Mouse (Mus musculus) megakaryocyte, embryonic 14.5 days (primary cell): ENCODE measurements at regions not wholly inside any gene's neighbourhood (a gene's known extent, or its start where the extent isn't known, plus 50 kb on each side); places are given as distances from the start of the nearest gene placed in this dataset.

ENCODE experiments used
- H3K27me3 ChIP-seq: replicated peaks from 2 replicates; pipeline ENCODE3; 2012; ENCODE audit warnings: inconsistent platforms
- H3K36me3 ChIP-seq: replicated peaks from 2 replicates; pipeline ENCODE3; 2012; ENCODE audit warnings: low read length, inconsistent platforms, mixed read lengths
- H3K4me1 ChIP-seq: 2 replicates; pipeline ENCODE4 v1.6.1; 2012; ENCODE audit warnings: inconsistent platforms
- H3K4me3 ChIP-seq: replicated peaks from 2 replicates; pipeline ENCODE3; 2012; ENCODE audit warnings: moderate library complexity, mild to moderate bottlenecking, inconsistent platforms
- H3K9me3 ChIP-seq: 2 replicates; pipeline ENCODE4 v1.6.1; 2012; ENCODE audit warnings: inconsistent platforms
- FLI1 ChIP-seq: IDR thresholded peaks from 2 replicates; pipeline ENCODE4 v1.6.1; 2012; ENCODE audit warnings: low read length, inconsistent platforms, mixed read lengths
- GATA1 ChIP-seq: IDR thresholded peaks from 3 replicates; pipeline ENCODE4 v1.6.1; 2012; ENCODE audit warnings: mixed read lengths, low read length, inconsistent platforms, borderline replicate concordance

GRCm38 (mm10) chr12:118455609-118456008 is 154.4 kb upstream of the Sp4 start:
- no peak overlapping the region for H3K4me3 ChIP-seq
- H3K9me3 ChIP-seq: peaks cover 8% of the 10 kb centered on the region
- H3K4me1 ChIP-seq: peaks cover 16% of the 10 kb centered on the region
- peaks cover 23% of the 10 kb centered on the region for H3K27me3 ChIP-seq
- TF ChIP-seq GATA1 (no peak), FLI1 (no peak)
- H3K36me3 ChIP-seq: no peaks in the 10 kb centered on the region

- peaks cover 19% of the 10 kb centered on the region for H3K4me1 ChIP-seq
- H3K27me3 ChIP-seq: peaks cover 2% of the 10 kb centered on the region
- peaks cover 4% of the 10 kb centered on the region; the same call in 1 of the 2 replicates for H3K9me3 ChIP-seq
- no peak overlapping the region for H3K4me3 ChIP-seq
- no peaks in the 10 kb centered on the region for H3K36me3 ChIP-seq
- TF ChIP-seq FLI1 (no peak), GATA1 (no peak)
Measured at GRCm38 (mm10) chr12:118439626-118440025, 138.4 kb upstream of the Sp4 start.

GRCm38 (mm10) chr12:118438882-118439281 is 137.6 kb upstream of the Sp4 start:
- H3K27me3 ChIP-seq: peaks cover 2% of the 10 kb centered on the region
- peaks cover 24% of the 10 kb centered on the region for H3K4me1 ChIP-seq
- peaks cover 4% of the 10 kb centered on the region; the same call in 1 of the 2 replicates for H3K9me3 ChIP-seq
- H3K4me3 ChIP-seq: no peak overlapping the region
- H3K36me3 ChIP-seq: no peaks in the 10 kb centered on the region
- TF ChIP-seq FLI1 (no peak), GATA1 (no peak; the same call in 2 of the 3 replicates)

GRCm38 (mm10) chr12:118432703-118433102 is 131.5 kb upstream of the Sp4 start:
- no peaks in the 10 kb centered on the region for H3K27me3 ChIP-seq
- no peaks in the 10 kb centered on the region for H3K36me3 ChIP-seq
- peaks cover 4% of the 10 kb centered on the region; the same call in 1 of the 2 replicates for H3K9me3 ChIP-seq
- peaks cover 19% of the 10 kb centered on the region for H3K4me1 ChIP-seq
- TF ChIP-seq GATA1 (no peak), FLI1 (no peak)
- H3K4me3 ChIP-seq: no peak overlapping the region

- TF ChIP-seq FLI1 (no peak), GATA1 (no peak)
- no peaks in the 10 kb centered on the region for H3K36me3 ChIP-seq
- no peak overlapping the region for H3K4me3 ChIP-seq
- H3K9me3 ChIP-seq: no peaks in the 10 kb centered on the region
- peaks cover 12% of the 10 kb centered on the region for H3K4me1 ChIP-seq
- no peaks in the 10 kb centered on the region for H3K27me3 ChIP-seq
Measured at GRCm38 (mm10) chr12:118428384-118428783, 127.1 kb upstream of the Sp4 start.

GRCm38 (mm10) chr12:118415956-118416355 is 114.7 kb upstream of the Sp4 start:
- no peaks in the 10 kb centered on the region for H3K4me1 ChIP-seq
- H3K4me3 ChIP-seq: no peak overlapping the region
- H3K27me3 ChIP-seq: peaks cover 14% of the 10 kb centered on the region
- no peaks in the 10 kb centered on the region for H3K36me3 ChIP-seq
- no peak for TF ChIP-seq FLI1
- TF ChIP-seq GATA1: no peak
- peaks cover 11% of the 10 kb centered on the region for H3K9me3 ChIP-seq

GRCm38 (mm10) chr12:118411767-118412430 is 110.7 kb upstream of the Sp4 start:
- TF ChIP-seq GATA1 (no peak), FLI1 (no peak)
- no peaks in the 10 kb centered on the region; the same call in 1 of the 2 replicates for H3K4me1 ChIP-seq
- no peaks in the 10 kb centered on the region for H3K36me3 ChIP-seq
- H3K4me3 ChIP-seq: no peak overlapping the region
- H3K9me3 ChIP-seq: peaks cover 8% of the 10 kb centered on the region; the same call in 1 of the 2 replicates
- peaks cover 14% of the 10 kb centered on the region for H3K27me3 ChIP-seq

GRCm38 (mm10) chr12:118410917-118411316 is 109.7 kb upstream of the Sp4 start:
- Histone ChIP-seq H3K27me3 (peaks cover 14% of the 10 kb centered on the region), H3K4me3 (no peak overlapping the region), H3K9me3 (peaks cover 8% of the 10 kb centered on the region; the same call in 1 of the 2 replicates), H3K36me3 (no peaks in the 10 kb centered on the region), H3K4me1 (no peaks in the 10 kb centered on the region; the same call in 1 of the 2 replicates)
- TF ChIP-seq FLI1 (no peak), GATA1 (no peak)

- Histone ChIP-seq H3K27me3 (no peaks in the 10 kb centered on the region), H3K36me3 (no peaks in the 10 kb centered on the region), H3K9me3 (peaks cover 5% of the 10 kb centered on the region; the same call in 1 of the 2 replicates), H3K4me1 (peaks cover 21% of the 10 kb centered on the region), H3K4me3 (no peak overlapping the region)
- TF ChIP-seq GATA1 (no peak), FLI1 (no peak)
Measured at GRCm38 (mm10) chr12:118405135-118405534, 103.9 kb upstream of the Sp4 start.

GRCm38 (mm10) chr12:118404171-118404570 is 102.9 kb upstream of the Sp4 start:
- Histone ChIP-seq H3K9me3 (0 out of 2 replicates have a peak, but pooled peaks cover under 1% of the 10 kb centered on the region), H3K36me3 (no peaks in the 10 kb centered on the region), H3K27me3 (no peaks in the 10 kb centered on the region), H3K4me3 (no peak overlapping the region), H3K4me1 (peaks cover 21% of the 10 kb centered on the region)
- TF ChIP-seq GATA1 (no peak), FLI1 (no peak)

GRCm38 (mm10) chr12:118403519-118404087 is 102.4 kb upstream of the Sp4 start:
- Histone ChIP-seq H3K36me3 (no peaks in the 10 kb centered on the region), H3K4me3 (no peak overlapping the region), H3K27me3 (no peaks in the 10 kb centered on the region), H3K4me1 (peaks cover 21% of the 10 kb centered on the region), H3K9me3 (no peaks in the 10 kb centered on the region)
- no peak for TF ChIP-seq FLI1
- no peak for TF ChIP-seq GATA1
